Mouse (Mus musculus) heart, postnatal 0 days (tissue): ENCODE measurements around the gene Kbtbd12. TPM values are rescaled to one million over a fixed set of nuclear protein-coding genes. Genes with fewer than 3 reads are reported as not detected.
A peak's percentile ranks its signal among the peaks of the same experiment; 100 is the strongest.

Experiments
- ATAC-seq: fragments of 200-750 bp; cut with Nextera tagmentation; 2 replicates; pipeline ENCODE4 v1.8.0; 2017; ENCODE audit warnings: low read depth, moderate number of reproducible peaks, moderate library complexity; ENCODE audit not compliant: insufficient read depth
- DNase-seq: peaks from one replicate; pipeline ENCODE4 v3.0.0-alpha.2; 2016; ENCODE audit warnings: low spot score
- H3K27ac ChIP-seq: fragments of 300-500 bp; sonication (generic); 2 replicates; pipeline ENCODE4 v1.5.1; 2014; ENCODE audit warnings: low read depth, mild to moderate bottlenecking
- H3K27me3 ChIP-seq: fragments of 300-500 bp; sonication (generic); 2 replicates; pipeline ENCODE4 v1.6.1; 2014; ENCODE audit warnings: low read length, mixed read lengths; ENCODE audit not compliant: control insufficient read depth, insufficient read depth
- H3K36me3 ChIP-seq: fragments of 300-500 bp; sonication (generic); replicated peaks from 2 replicates; pipeline ENCODE4 v1.6.1; 2014; ENCODE audit warnings: low read length, mixed read lengths; ENCODE audit not compliant: control insufficient read depth, insufficient read depth
- H3K4me1 ChIP-seq: fragments of 300-500 bp; sonication (generic); 2 replicates; pipeline ENCODE4 v1.6.1; 2014; ENCODE audit warnings: antibody characterized with exemption; ENCODE audit not compliant: control insufficient read depth, insufficient read depth
- H3K4me2 ChIP-seq: fragments of 300-500 bp; sonication (generic); 2 replicates; pipeline ENCODE4 v1.6.1; 2014; ENCODE audit warnings: low read depth, mild to moderate bottlenecking, low read length, moderate library complexity
- H3K4me3 ChIP-seq: fragments of 300-500 bp; sonication (generic); 2 replicates; pipeline ENCODE4 v1.5.1; 2014; ENCODE audit warnings: low read depth, low read length
- H3K9ac ChIP-seq: fragments of 300-500 bp; sonication (generic); replicated peaks from 2 replicates; pipeline ENCODE4 v1.6.1; 2014; ENCODE audit warnings: low read depth, low read length, mixed read lengths
- H3K9me3 ChIP-seq: fragments of 300-500 bp; sonication (generic); replicated peaks from 2 replicates; pipeline ENCODE4 v1.6.1; 2016; ENCODE audit warnings: low read length; ENCODE audit not compliant: control insufficient read depth
- CTCF ChIP-seq: IDR thresholded peaks from 2 replicates; pipeline ENCODE4 v1.5.1; 2016; ENCODE audit warnings: antibody characterized with exemption, control low read depth, low read depth
- EP300 ChIP-seq: IDR thresholded peaks from 2 replicates; pipeline ENCODE4 v1.6.1; 2016; ENCODE audit warnings: antibody characterized with exemption, low read depth
- WGBS: fragments of 180-500 bp; shearing (Covaris S2); extraction: QIAGEN DNeasy Blood & Tissue Kit; methylation state at CpG from one replicate; pipeline ENCODE4 v1.1.7; 2014; 5-methylcytosine and 5-hydroxymethylcytosine counted together
- polyA plus RNA-seq: library from polyadenylated mRNA; unstranded; fragments of >200 nt; fragmentation: Nextera tagmentation; extraction: Ambion mirVana; gene quantifications from 2 replicates; pipeline ENCODE4 v1.2.1, GENCODE M21; 2015
- total RNA-seq: library from RNA; depleted of rRNA; stranded (reverse); fragments of >200 nt; gene quantifications from 2 replicates; pipeline ENCODE4 v1.2.3, GENCODE M21; 2014; ENCODE audit warnings: low replicate concordance

The Kbtbd12 gene
- total and polyA plus RNA-seq, 2 experiments from 2014 or later = 46.4 to 52.1 TPM

DNA sequence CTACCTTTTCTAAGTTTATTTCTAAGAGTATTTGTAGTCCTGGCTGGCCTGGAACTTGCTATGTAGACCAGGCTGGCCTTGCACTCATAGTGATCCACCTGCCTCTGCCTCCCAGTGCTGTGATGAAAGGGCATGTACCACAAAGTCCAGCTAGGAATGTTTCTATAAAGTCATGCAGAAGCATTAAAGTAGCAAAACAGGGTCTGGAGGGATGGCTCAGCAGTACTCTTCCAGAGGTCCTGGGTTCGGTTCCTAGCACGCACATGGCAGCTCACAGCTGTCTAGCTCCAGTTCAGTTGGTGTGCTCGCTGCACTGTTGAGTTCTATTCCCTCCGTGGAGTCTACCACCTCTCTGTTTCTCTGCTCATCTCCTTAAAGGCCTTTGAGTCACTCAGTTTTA lies 77.6 kb downstream of the Kbtbd12 start:
- Histone ChIP-seq H3K9me3 (no peaks in the 10 kb centered on the region), H3K4me2 (no peak overlapping the region), H3K4me1 (no peaks in the 10 kb centered on the region), H3K36me3 (no peaks in the 10 kb centered on the region), H3K9ac (no peak overlapping the region), H3K4me3 (no peak overlapping the region), H3K27me3 (no peaks in the 10 kb centered on the region), H3K27ac (no peak overlapping the region)
- DNase-seq (no peak), ATAC-seq (no peak)
- 79% methylated on average over 4 of the region's 4 CpGs for WGBS
- TF ChIP-seq CTCF (no peak), EP300 (no peak)

DNA sequence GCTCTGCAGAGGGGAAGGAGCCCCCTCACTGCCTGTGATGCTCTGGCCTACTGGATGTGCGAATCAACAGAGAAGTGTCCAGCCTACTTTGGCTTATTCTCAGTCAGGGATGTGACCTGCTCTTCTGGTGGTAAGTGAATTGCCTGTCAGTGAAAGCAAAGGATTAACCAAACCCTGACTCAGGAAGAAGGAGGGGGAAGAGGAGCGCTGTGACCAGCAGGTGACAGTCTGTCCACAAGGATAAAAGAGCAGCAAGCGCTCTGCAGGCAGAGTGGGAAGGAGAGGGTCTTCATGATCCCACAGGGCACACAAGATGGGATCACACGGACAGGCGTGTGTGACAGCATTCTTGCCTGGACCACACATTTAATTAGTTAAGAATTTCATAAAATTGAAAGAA lies 78.1 kb downstream of the Kbtbd12 start:
- H3K4me3 ChIP-seq = no peak overlapping the region
- H3K27ac ChIP-seq = no peak overlapping the region
- H3K4me1 ChIP-seq = no peaks in the 10 kb centered on the region
- TF ChIP-seq EP300 (no peak), CTCF (peak; percentile 54)
- WGBS = 43% methylated on average over 5 of the region's 5 CpGs
- ATAC-seq = no peak
- no peaks in the 10 kb centered on the region for H3K27me3 ChIP-seq
- H3K9me3 ChIP-seq = no peaks in the 10 kb centered on the region
- no peak for DNase-seq
- H3K4me2 ChIP-seq = no peak overlapping the region
- H3K36me3 ChIP-seq = no peaks in the 10 kb centered on the region
- no peak overlapping the region for H3K9ac ChIP-seq

DNA sequence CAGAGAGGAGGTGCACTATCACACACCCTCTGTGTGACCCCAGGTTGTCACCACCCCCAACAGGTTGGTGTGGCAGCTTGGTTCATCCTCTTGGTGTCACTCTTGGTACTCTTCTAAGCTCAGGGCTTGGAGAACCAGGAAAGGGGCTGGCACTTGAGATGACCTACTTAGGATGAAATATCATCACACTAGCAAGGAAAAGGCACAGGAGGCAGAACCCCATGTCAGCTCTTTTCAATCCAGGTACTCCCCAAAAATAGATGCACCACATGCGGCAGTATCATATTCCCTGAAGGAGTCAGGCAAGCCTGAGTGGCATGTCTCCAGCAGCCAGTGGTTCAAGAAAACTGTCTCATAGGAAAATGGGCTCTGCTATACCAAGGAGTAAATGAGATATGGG lies 79.7 kb downstream of the Kbtbd12 start:
- H3K27ac ChIP-seq = no peak overlapping the region
- no peak for TF ChIP-seq EP300
- peak; percentile 14; the same call in 1 of the 2 replicates for TF ChIP-seq CTCF
- DNase-seq (no peak), ATAC-seq (no peak)
- H3K9me3 ChIP-seq = no peaks in the 10 kb centered on the region
- no peak overlapping the region for H3K4me2 ChIP-seq
- H3K4me3 ChIP-seq = no peak overlapping the region
- no peaks in the 10 kb centered on the region for H3K27me3 ChIP-seq
- H3K4me1 ChIP-seq = no peaks in the 10 kb centered on the region
- H3K9ac ChIP-seq = no peak overlapping the region
- no peaks in the 10 kb centered on the region for H3K36me3 ChIP-seq
- WGBS = 56% methylated on average over 1 of the region's 1 CpGs

DNA sequence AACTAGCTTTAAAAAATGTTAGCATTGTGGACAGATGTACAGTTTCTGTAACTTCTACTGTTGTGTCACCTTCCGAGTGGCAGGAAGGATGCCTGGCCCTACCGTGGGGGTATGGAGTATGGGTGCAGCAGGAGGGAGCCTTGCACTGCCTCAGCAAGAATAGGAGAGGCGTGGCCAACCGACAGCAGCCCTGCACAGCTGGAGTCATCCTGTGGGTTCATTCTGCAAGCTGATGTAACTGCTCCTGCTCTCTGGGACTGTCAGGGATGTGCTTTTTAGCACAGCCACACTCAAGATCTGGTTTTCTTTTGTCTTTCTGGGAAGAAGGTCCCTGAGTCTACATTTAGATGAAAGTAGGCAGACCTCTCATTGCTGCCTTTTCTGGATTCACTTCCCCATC lies 80.2 kb downstream of the Kbtbd12 start:
- ATAC-seq (no peak), DNase-seq (no peak)
- H3K4me3 ChIP-seq = no peak overlapping the region
- no peak overlapping the region for H3K4me2 ChIP-seq
- no peaks in the 10 kb centered on the region for H3K4me1 ChIP-seq
- WGBS = 16% methylated on average over 4 of the region's 4 CpGs
- H3K36me3 ChIP-seq = no peaks in the 10 kb centered on the region
- H3K9me3 ChIP-seq = no peaks in the 10 kb centered on the region
- no peaks in the 10 kb centered on the region for H3K27me3 ChIP-seq
- no peak overlapping the region for H3K27ac ChIP-seq
- no peak for TF ChIP-seq CTCF
- no peak for TF ChIP-seq EP300
- no peak overlapping the region for H3K9ac ChIP-seq

DNA sequence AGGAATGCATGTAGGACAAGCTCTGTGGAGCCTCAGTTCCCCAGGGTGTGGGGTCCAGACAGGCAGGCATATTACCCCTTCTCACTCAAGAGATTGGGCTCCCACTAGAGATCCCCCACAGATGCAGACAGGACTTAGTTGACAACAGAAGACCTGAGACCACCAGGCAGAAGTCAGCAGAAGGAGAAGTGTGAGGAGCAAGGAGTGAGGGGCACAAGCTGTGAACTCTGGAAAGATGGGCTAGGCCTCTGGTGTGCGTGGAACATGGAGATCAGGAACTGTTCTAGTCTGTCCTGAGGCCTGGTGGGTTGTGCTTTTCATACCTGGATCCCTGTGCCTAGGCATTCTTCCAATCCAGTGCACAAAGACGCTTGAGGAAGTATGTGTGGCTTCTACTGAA lies 87.8 kb downstream of the Kbtbd12 start:
- Histone ChIP-seq H3K9me3 (no peaks in the 10 kb centered on the region), H3K4me1 (no peaks in the 10 kb centered on the region; the same call in 1 of the 2 replicates), H3K27me3 (peaks cover 15% of the 10 kb centered on the region), H3K27ac (no peak overlapping the region), H3K36me3 (no peaks in the 10 kb centered on the region), H3K4me3 (no peak overlapping the region), H3K4me2 (no peak overlapping the region), H3K9ac (no peak overlapping the region)
- ATAC-seq (no peak), DNase-seq (no peak)
- WGBS = 75% methylated on average over 2 of the region's 2 CpGs
- no peak for TF ChIP-seq CTCF
- TF ChIP-seq EP300 = no peak

DNA sequence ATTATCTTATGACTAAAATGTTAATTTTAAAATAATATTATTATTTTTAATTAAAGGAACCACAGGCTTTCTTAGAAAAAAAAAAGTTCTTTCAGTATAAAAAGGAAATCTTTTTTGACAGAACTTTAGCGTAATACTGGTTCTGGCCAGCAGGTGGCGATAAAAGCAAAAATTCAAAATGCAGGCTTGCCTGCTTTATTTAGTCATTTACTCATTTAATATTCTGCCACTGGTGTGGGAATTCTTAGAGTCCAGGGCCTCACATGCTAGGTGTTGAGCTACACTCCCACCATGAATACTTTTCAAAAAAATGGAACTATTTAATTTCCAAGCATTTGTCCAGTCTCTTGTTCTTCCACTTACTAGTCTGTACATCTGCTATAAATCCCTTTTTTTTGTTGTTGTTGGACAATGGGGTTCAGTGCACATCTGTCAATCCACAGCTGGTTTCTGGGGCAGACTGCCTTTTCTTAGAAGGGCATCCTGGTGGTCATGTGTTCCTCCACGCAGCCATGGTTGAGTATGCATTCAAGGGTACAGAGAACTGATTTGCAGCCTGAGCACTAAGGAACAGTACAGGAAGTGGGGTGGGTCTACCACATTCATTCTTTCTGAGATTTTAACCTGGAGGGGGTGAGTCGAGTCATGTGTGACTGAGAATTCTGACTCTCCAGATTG lies 88.5 kb downstream of the Kbtbd12 start:
- TF ChIP-seq EP300 (no peak), CTCF (peak; percentile 67)
- Histone ChIP-seq H3K27ac (no peak overlapping the region), H3K9me3 (no peaks in the 10 kb centered on the region), H3K4me3 (no peak overlapping the region), H3K27me3 (peaks cover 15% of the 10 kb centered on the region), H3K4me2 (no peak overlapping the region), H3K4me1 (no peaks in the 10 kb centered on the region; the same call in 1 of the 2 replicates), H3K36me3 (no peaks in the 10 kb centered on the region), H3K9ac (no peak overlapping the region)
- WGBS = 27% methylated on average over 4 of the region's 4 CpGs
- ATAC-seq (no peak), DNase-seq (peak; percentile 33)
